Mouse (Mus musculus): Measurements from ENCODE around the gene Dennd1a. TPM values are rescaled to one million over a fixed set of nuclear protein-coding genes. Genes with fewer than 3 reads are reported as not detected.

Dennd1a gene
- polyA plus RNA-seq, 1 experiment, result 11.9 TPM

DNA sequence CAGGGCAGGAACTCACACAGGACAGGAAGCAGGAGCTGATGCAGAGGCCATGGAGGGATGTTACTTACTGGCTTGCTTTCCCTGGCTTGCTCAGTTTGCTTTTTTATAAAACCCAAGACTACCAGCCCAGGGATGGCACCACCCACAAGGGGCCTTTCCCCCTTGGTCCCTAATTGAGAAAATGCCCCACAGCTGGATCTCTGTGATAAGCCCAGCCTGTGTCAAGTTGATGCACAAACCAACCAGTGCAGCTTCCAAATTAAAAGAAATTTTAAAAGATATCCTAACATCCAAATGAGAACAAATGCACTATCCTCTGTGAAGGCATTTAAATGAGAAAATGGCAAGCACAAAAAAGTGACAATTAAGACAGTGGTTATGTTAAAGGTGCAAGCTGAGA, 95.6 kb downstream of the Dennd1a start:
- Histone ChIP-seq H3K36me3 (ENCODE audit: control insufficient read depth, insufficient read depth, low read length, poor library complexity, severe bottlenecking) (no peaks in the 10 kb centered on the region), H3K27ac (ENCODE audit: insufficient read depth, low read length) (no peak overlapping the region), H3K9ac (ENCODE audit: low read depth, poor library complexity, severe bottlenecking) (no peak overlapping the region), H3K9me3 (replicated peaks; ENCODE audit: control insufficient read depth, insufficient read depth, low read length, poor library complexity, severe bottlenecking) (no peaks in the 10 kb centered on the region), H3K4me1 (ENCODE audit: control insufficient read depth, insufficient read depth, low read length) (no peaks in the 10 kb centered on the region), H3K27me3 (ENCODE audit: control insufficient read depth, insufficient read depth, low read length, poor library complexity, severe bottlenecking) (no peaks in the 10 kb centered on the region), H3K4me3 (ENCODE audit: low read depth, low read length) (no peak overlapping the region)
- no peak for TF ChIP-seq POLR2A (IDR thresholded peaks at IDR 0.05; ENCODE audit: insufficient read depth, low read length)
- no peak for TF ChIP-seq EP300 (IDR thresholded peaks at IDR 0.05; ENCODE audit: insufficient read depth, low read depth, low read length)
- no peak for TF ChIP-seq CTCF (IDR thresholded peaks at IDR 0.05; ENCODE audit: low read depth, low read length)

GRCm38 (mm10) chr2:38186438-38186837, 100.8 kb downstream of the Dennd1a start:
- TF ChIP-seq CTCF (IDR thresholded peaks at IDR 0.05; ENCODE audit: low read depth, low read length) (peak; percentile 32), POLR2A (IDR thresholded peaks at IDR 0.05; ENCODE audit: insufficient read depth, low read length) (no peak)
- H3K4me1 ChIP-seq (ENCODE audit: control insufficient read depth, insufficient read depth, low read length), result no peaks in the 10 kb centered on the region
- no peaks in the 10 kb centered on the region for H3K9me3 ChIP-seq (replicated peaks; ENCODE audit: control insufficient read depth, insufficient read depth, low read length, poor library complexity, severe bottlenecking)
- H3K9ac ChIP-seq (ENCODE audit: low read depth, poor library complexity, severe bottlenecking), result no peak overlapping the region
- no peak overlapping the region for H3K27ac ChIP-seq (ENCODE audit: insufficient read depth, low read length)
- no peaks in the 10 kb centered on the region for H3K36me3 ChIP-seq (ENCODE audit: control insufficient read depth, insufficient read depth, low read length, poor library complexity, severe bottlenecking)
- no peak overlapping the region for H3K4me3 ChIP-seq (ENCODE audit: low read depth, low read length)
- no peaks in the 10 kb centered on the region for H3K27me3 ChIP-seq (ENCODE audit: control insufficient read depth, insufficient read depth, low read length, poor library complexity, severe bottlenecking)

- H3K4me3 ChIP-seq (ENCODE audit: low read depth, low read length), result no peak overlapping the region
- no peak for TF ChIP-seq CTCF (IDR thresholded peaks at IDR 0.05; ENCODE audit: low read depth, low read length)
- TF ChIP-seq POLR2A (IDR thresholded peaks at IDR 0.05; ENCODE audit: insufficient read depth, low read length), result no peak
- no peak for TF ChIP-seq EP300 (IDR thresholded peaks at IDR 0.05; ENCODE audit: insufficient read depth, low read depth, low read length)
- no peaks in the 10 kb centered on the region for H3K9me3 ChIP-seq (replicated peaks; ENCODE audit: control insufficient read depth, insufficient read depth, low read length, poor library complexity, severe bottlenecking)
- H3K4me1 ChIP-seq (ENCODE audit: control insufficient read depth, insufficient read depth, low read length), result no peaks in the 10 kb centered on the region
- no peak overlapping the region for H3K27ac ChIP-seq (ENCODE audit: insufficient read depth, low read length)
- no peak overlapping the region for H3K9ac ChIP-seq (ENCODE audit: low read depth, poor library complexity, severe bottlenecking)
- no peaks in the 10 kb centered on the region for H3K36me3 ChIP-seq (ENCODE audit: control insufficient read depth, insufficient read depth, low read length, poor library complexity, severe bottlenecking)
- H3K27me3 ChIP-seq (ENCODE audit: control insufficient read depth, insufficient read depth, low read length, poor library complexity, severe bottlenecking), result no peaks in the 10 kb centered on the region
Measured at GRCm38 (mm10) chr2:38184977-38185376, 102.2 kb downstream of the Dennd1a start.

DNA sequence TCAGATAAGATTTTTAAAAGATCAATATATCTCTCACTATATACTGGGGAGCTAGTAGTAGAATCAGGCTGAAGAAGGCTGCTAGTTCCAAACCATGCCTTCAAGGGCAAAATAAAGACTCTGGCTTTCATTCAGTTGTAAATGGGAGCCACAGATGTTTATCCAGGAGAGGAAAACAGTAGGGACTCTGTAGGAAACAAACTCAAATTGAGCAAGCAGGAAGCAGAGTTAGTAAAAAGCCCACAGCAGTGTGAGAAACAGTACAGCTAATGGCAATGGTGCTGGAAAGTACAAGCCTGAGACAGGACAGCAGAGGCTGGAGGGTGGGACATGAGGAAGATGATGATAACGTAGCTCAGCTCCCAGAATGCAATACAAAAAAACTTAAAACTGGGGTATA, 103.3 kb downstream of the Dennd1a start:
- Histone ChIP-seq H3K9ac (ENCODE audit: low read depth, poor library complexity, severe bottlenecking) (no peak overlapping the region), H3K27me3 (ENCODE audit: control insufficient read depth, insufficient read depth, low read length, poor library complexity, severe bottlenecking) (no peaks in the 10 kb centered on the region), H3K4me3 (ENCODE audit: low read depth, low read length) (no peak overlapping the region), H3K9me3 (replicated peaks; ENCODE audit: control insufficient read depth, insufficient read depth, low read length, poor library complexity, severe bottlenecking) (no peaks in the 10 kb centered on the region), H3K4me1 (ENCODE audit: control insufficient read depth, insufficient read depth, low read length) (no peaks in the 10 kb centered on the region), H3K36me3 (ENCODE audit: control insufficient read depth, insufficient read depth, low read length, poor library complexity, severe bottlenecking) (no peaks in the 10 kb centered on the region), H3K27ac (ENCODE audit: insufficient read depth, low read length) (peak overlapping the region; percentile 87)
- TF ChIP-seq CTCF (IDR thresholded peaks at IDR 0.05; ENCODE audit: low read depth, low read length) (no peak), EP300 (IDR thresholded peaks at IDR 0.05; ENCODE audit: insufficient read depth, low read depth, low read length) (no peak), POLR2A (IDR thresholded peaks at IDR 0.05; ENCODE audit: insufficient read depth, low read length) (no peak)

- Histone ChIP-seq H3K27ac (ENCODE audit: insufficient read depth, low read length) (no peak overlapping the region), H3K27me3 (ENCODE audit: control insufficient read depth, insufficient read depth, low read length, poor library complexity, severe bottlenecking) (no peaks in the 10 kb centered on the region), H3K4me3 (ENCODE audit: low read depth, low read length) (no peak overlapping the region), H3K4me1 (ENCODE audit: control insufficient read depth, insufficient read depth, low read length) (no peaks in the 10 kb centered on the region), H3K36me3 (ENCODE audit: control insufficient read depth, insufficient read depth, low read length, poor library complexity, severe bottlenecking) (no peaks in the 10 kb centered on the region), H3K9ac (ENCODE audit: low read depth, poor library complexity, severe bottlenecking) (no peak overlapping the region), H3K9me3 (replicated peaks; ENCODE audit: control insufficient read depth, insufficient read depth, low read length, poor library complexity, severe bottlenecking) (no peaks in the 10 kb centered on the region)
- TF ChIP-seq EP300 (IDR thresholded peaks at IDR 0.05; ENCODE audit: insufficient read depth, low read depth, low read length) (0 out of 2 replicates have a peak, but pooled peaks have one; percentile 16), POLR2A (IDR thresholded peaks at IDR 0.05; ENCODE audit: insufficient read depth, low read length) (no peak)
Measured at GRCm38 (mm10) chr2:38182283-38182682, 104.9 kb downstream of the Dennd1a start.

DNA sequence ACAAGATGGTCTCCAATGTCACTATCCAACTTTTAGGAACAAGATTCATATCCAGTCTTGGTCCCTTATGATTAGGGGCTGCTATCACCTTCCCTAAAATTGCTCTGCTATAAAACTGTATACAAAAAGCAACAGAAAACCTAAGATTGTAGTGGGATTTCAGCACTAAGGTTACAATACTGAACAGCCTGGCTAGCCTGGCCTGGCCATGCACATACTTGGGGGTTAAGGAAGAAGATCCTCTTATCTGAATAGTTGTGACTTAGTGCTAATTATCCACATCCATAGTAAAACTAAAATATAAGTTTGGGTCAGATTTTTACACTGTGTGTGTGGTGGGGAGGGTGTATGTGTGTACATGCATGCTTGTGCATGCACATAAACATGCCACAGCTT, 109.6 kb downstream of the Dennd1a start:
- Histone ChIP-seq H3K9ac (ENCODE audit: low read depth, poor library complexity, severe bottlenecking) (no peak overlapping the region), H3K27ac (ENCODE audit: insufficient read depth, low read length) (no peak overlapping the region), H3K4me1 (ENCODE audit: control insufficient read depth, insufficient read depth, low read length) (peaks cover 2% of the 10 kb centered on the region), H3K4me3 (ENCODE audit: low read depth, low read length) (no peak overlapping the region), H3K27me3 (ENCODE audit: control insufficient read depth, insufficient read depth, low read length, poor library complexity, severe bottlenecking) (no peaks in the 10 kb centered on the region), H3K36me3 (ENCODE audit: control insufficient read depth, insufficient read depth, low read length, poor library complexity, severe bottlenecking) (no peaks in the 10 kb centered on the region), H3K9me3 (replicated peaks; ENCODE audit: control insufficient read depth, insufficient read depth, low read length, poor library complexity, severe bottlenecking) (no peaks in the 10 kb centered on the region)
- TF ChIP-seq CTCF (IDR thresholded peaks at IDR 0.05; ENCODE audit: low read depth, low read length) (no peak), POLR2A (IDR thresholded peaks at IDR 0.05; ENCODE audit: insufficient read depth, low read length) (no peak), EP300 (IDR thresholded peaks at IDR 0.05; ENCODE audit: insufficient read depth, low read depth, low read length) (no peak)

Measured in ES-Bruce4 (cell line).